Mouse (Mus musculus) forebrain, embryonic 14.5 days (tissue): ENCODE measurements around the gene Phyhd1. TPM values are rescaled to one million over a fixed set of nuclear protein-coding genes. Genes with fewer than 3 reads are reported as not detected.

ENCODE experiments used
- ATAC-seq: fragments of 200-750 bp; cut with Nextera tagmentation; 2 replicates; pipeline ENCODE4 v1.8.0; 2017; ENCODE audit warnings: mild to moderate bottlenecking, moderate library complexity
- DNase-seq: peaks from one replicate; pipeline ENCODE4 v3.0.0-alpha.2; 2015; ENCODE audit warnings: low spot score
- H3K27ac ChIP-seq: fragments of 300-500 bp; sonication (generic); 2 replicates; pipeline ENCODE4 v1.5.1; 2014; ENCODE audit warnings: low read depth, mild to moderate bottlenecking, control low read depth, low read length, moderate library complexity
- H3K27me3 ChIP-seq: fragments of 300-500 bp; sonication (generic); replicated peaks from 2 replicates; pipeline ENCODE4 v1.6.1; 2014; ENCODE audit warnings: low read length, control low read depth, mixed read lengths; ENCODE audit not compliant: control insufficient read depth, insufficient read depth
- H3K36me3 ChIP-seq: fragments of 300-500 bp; sonication (generic); 2 replicates; pipeline ENCODE4 v1.6.1; 2014; ENCODE audit warnings: low read length, control low read depth; ENCODE audit not compliant: control insufficient read depth, insufficient read depth
- H3K4me1 ChIP-seq: fragments of 300-500 bp; sonication (generic); 2 replicates; pipeline ENCODE4 v1.6.1; 2014; ENCODE audit warnings: antibody characterized with exemption, low read length, control low read depth; ENCODE audit not compliant: control insufficient read depth, insufficient read depth
- H3K4me2 ChIP-seq: fragments of 300-500 bp; sonication (generic); 2 replicates; pipeline ENCODE4 v1.6.1; 2014; ENCODE audit warnings: mild to moderate bottlenecking, control low read depth, low read length
- H3K4me3 ChIP-seq: fragments of 300-500 bp; sonication (generic); 2 replicates; pipeline ENCODE4 v1.5.1; 2014; ENCODE audit warnings: low read depth, low read length, control low read depth
- H3K9ac ChIP-seq: fragments of 300-500 bp; sonication (generic); 2 replicates; pipeline ENCODE4 v1.6.1; 2014; ENCODE audit warnings: mild to moderate bottlenecking, low read length, control low read depth, moderate library complexity
- H3K9me3 ChIP-seq: fragments of 300-500 bp; sonication (generic); replicated peaks from 2 replicates; pipeline ENCODE4 v1.6.1; 2016; ENCODE audit warnings: low read length, control low read depth, mixed read lengths; ENCODE audit not compliant: control insufficient read depth
- WGBS: fragments of 180-500 bp; shearing (Covaris S2); extraction: QIAGEN DNeasy Blood & Tissue Kit; methylation state at CpG from one replicate; pipeline ENCODE4 v1.1.7; 2014; 5-methylcytosine and 5-hydroxymethylcytosine counted together
- polyA plus RNA-seq: library from polyadenylated mRNA; unstranded; fragments of >200 nt; fragmentation: Nextera tagmentation; extraction: Ambion mirVana; gene quantifications from 2 replicates; pipeline ENCODE4 v1.2.1, GENCODE M21; 2014

Gene Phyhd1
- polyA plus RNA-seq, 1 experiment from 2014 or later, result 6.6 TPM

GRCm38 (mm10) chr2:30261064-30261736 is 4.8 kb upstream of the Phyhd1 start:
- DNase-seq, result no peak
- H3K27ac ChIP-seq, result no peak overlapping the region
- peaks cover 13% of the 10 kb centered on the region; the same call in 1 of the 2 replicates for H3K4me1 ChIP-seq
- no peaks in the 10 kb centered on the region for H3K27me3 ChIP-seq
- H3K36me3 ChIP-seq, result peaks cover 86% of the 10 kb centered on the region
- H3K4me3 ChIP-seq, result no peak overlapping the region
- H3K4me2 ChIP-seq, result no peak overlapping the region
- no peaks in the 10 kb centered on the region for H3K9me3 ChIP-seq
- ATAC-seq, result no peak
- 90% methylated on average over 4 of the region's 4 CpGs for WGBS
- no peak overlapping the region for H3K9ac ChIP-seq

- no peak overlapping the region for H3K4me2 ChIP-seq
- no peak overlapping the region for H3K4me3 ChIP-seq
- no peaks in the 10 kb centered on the region for H3K27me3 ChIP-seq
- H3K9me3 ChIP-seq, result no peaks in the 10 kb centered on the region
- H3K27ac ChIP-seq, result peak overlapping the region; percentile 21; the same call in 1 of the 2 replicates
- peaks cover 79% of the 10 kb centered on the region for H3K36me3 ChIP-seq
- ATAC-seq (no peak), DNase-seq (no peak)
- WGBS, result 90% methylated on average over 18 of the region's 18 CpGs
- peaks cover 15% of the 10 kb centered on the region; the same call in 1 of the 2 replicates for H3K4me1 ChIP-seq
- H3K9ac ChIP-seq, result no peak overlapping the region
Observed at GRCm38 (mm10) chr2:30261921-30262839, 3.8 kb upstream of the Phyhd1 start.

DNA sequence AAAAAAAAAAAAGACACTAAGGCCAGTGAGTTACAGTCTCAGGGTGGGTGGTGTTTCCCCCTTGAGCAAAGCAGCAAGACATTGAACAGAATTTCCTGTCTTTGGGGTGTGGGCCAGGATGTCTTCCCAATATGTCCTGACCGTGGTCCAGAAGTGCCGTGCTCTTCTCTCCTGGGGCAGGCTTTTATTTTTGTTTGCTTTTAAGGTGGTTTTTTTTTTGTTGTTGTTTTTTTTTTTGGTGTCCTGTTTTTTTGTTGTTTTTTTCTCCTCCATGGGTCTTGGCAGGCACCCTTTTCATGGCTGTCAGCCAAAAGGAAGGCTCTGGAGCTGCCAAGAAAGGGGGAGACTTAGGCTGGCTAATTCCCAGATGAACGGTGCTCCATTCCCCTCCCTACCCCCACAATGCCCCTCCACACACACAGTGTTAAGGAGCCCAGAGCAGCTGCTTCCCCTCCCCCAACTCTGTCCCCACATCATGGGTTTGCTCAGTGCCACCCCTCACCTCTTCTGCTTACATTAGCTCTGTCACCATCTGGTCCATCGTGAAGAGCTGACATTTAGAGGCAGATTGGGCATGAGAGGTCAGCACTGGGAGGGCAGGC is 3.1 kb upstream of the Phyhd1 start:
- Histone ChIP-seq H3K4me2 (no peak overlapping the region), H3K9ac (no peak overlapping the region), H3K4me3 (no peak overlapping the region), H3K36me3 (peaks cover 75% of the 10 kb centered on the region), H3K27ac (peak overlapping the region; percentile 49; the same call in 1 of the 2 replicates), H3K4me1 (peaks cover 15% of the 10 kb centered on the region; the same call in 1 of the 2 replicates), H3K9me3 (no peaks in the 10 kb centered on the region), H3K27me3 (no peaks in the 10 kb centered on the region)
- 16% methylated on average over 4 of the region's 4 CpGs for WGBS
- DNase-seq (peak; percentile 88), ATAC-seq (peak; percentile 83)

DNA sequence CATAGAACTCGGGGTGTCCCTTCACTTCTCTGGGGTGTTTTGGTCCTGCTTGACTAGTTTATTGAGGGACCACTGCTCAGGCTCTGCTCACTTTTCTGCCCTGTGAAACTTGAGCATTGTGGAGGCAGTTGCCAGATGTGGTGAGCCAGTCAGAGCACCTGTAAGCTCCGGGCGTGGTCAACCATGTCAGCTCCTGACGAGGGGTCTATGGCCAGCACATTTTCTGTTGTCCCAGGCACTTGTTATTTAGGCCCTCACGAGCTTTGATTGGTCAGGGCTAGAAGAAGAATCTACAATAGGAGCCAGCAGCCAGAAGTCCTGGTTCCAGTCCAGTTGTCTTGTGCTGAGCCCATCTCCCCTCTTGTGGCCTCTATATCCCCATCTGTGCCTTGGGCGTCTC is 2.2 kb upstream of the Phyhd1 start:
- WGBS, result 94% methylated on average over 6 of the region's 6 CpGs
- no peaks in the 10 kb centered on the region for H3K27me3 ChIP-seq
- ATAC-seq, result no peak
- peaks cover 67% of the 10 kb centered on the region for H3K36me3 ChIP-seq
- DNase-seq, result no peak
- no peak overlapping the region for H3K4me2 ChIP-seq
- H3K4me3 ChIP-seq, result no peak overlapping the region
- no peak overlapping the region for H3K9ac ChIP-seq
- H3K4me1 ChIP-seq, result peaks cover 15% of the 10 kb centered on the region; the same call in 1 of the 2 replicates
- no peaks in the 10 kb centered on the region for H3K9me3 ChIP-seq
- H3K27ac ChIP-seq, result 0 out of 2 replicates have a peak overlapping the region, but pooled peaks have one; percentile 49

DNA sequence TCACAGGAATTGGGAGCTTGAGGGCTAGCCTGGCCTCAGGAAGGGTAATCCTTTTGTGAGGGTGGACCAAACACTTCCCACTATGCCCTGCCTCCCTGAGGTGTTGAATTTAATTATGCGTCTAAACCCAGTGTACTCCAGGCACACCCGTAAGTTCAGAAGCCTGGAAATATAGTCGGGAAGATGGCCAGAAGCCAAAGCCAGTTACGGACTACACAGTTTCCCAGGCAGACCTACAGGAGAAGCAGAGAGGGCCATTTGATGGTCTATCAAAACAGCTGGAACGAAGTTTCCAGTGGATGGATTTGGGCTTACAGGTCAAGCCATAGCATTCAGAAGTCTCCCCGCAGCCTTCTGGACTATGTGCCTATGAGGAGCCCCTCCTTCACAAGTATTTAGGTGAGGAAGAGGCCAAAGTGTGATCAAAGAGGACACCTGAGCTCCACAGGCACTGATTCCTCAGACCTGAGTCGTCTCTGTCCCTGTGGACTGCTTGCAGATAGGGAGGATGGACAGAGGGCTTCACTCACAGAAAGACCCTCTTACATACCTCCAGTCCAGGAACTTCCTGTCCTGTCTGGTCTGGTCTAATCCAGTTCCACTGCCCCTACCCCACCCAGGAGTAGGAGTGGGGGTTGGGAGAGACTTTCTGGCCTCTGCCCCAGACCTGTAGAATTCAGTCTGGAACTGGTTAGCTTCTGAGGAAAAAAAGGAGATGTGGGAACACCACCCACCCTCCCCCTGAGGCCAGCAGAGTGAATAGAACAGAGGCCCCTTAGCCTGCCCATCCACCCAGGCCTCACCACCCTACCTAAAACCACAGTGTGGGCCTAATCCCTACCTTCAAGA is 1.1 kb upstream of the Phyhd1 start:
- ATAC-seq (no peak), DNase-seq (no peak)
- Histone ChIP-seq H3K36me3 (peaks cover 56% of the 10 kb centered on the region), H3K9ac (no peak overlapping the region), H3K27me3 (no peaks in the 10 kb centered on the region), H3K27ac (0 out of 2 replicates have a peak overlapping the region, but pooled peaks have one; percentile 21), H3K4me3 (no peak overlapping the region), H3K4me2 (no peak overlapping the region), H3K4me1 (peaks cover 15% of the 10 kb centered on the region; the same call in 1 of the 2 replicates), H3K9me3 (no peaks in the 10 kb centered on the region)
- WGBS, result 59% methylated on average over 7 of the region's 7 CpGs

GRCm38 (mm10) chr2:30266392-30266941 is 464 bp downstream of the Phyhd1 start:
- H3K27ac ChIP-seq, result peak overlapping the region; percentile 69
- no peaks in the 10 kb centered on the region for H3K27me3 ChIP-seq
- no peak overlapping the region for H3K4me3 ChIP-seq
- H3K4me1 ChIP-seq, result peaks cover 15% of the 10 kb centered on the region; the same call in 1 of the 2 replicates
- H3K36me3 ChIP-seq, result peaks cover 41% of the 10 kb centered on the region
- no peaks in the 10 kb centered on the region for H3K9me3 ChIP-seq
- peak overlapping the region; percentile 29; the same call in 1 of the 2 replicates for H3K9ac ChIP-seq
- DNase-seq (peak; percentile 29), ATAC-seq (no peak)
- 10% methylated on average over 4 of the region's 4 CpGs for WGBS
- H3K4me2 ChIP-seq, result no peak overlapping the region

GRCm38 (mm10) chr2:30267466-30267865 is 1.5 kb downstream of the Phyhd1 start:
- DNase-seq, result no peak
- Histone ChIP-seq H3K36me3 (peaks cover 31% of the 10 kb centered on the region), H3K4me2 (no peak overlapping the region), H3K9ac (no peak overlapping the region), H3K4me1 (peaks cover 13% of the 10 kb centered on the region; the same call in 1 of the 2 replicates), H3K27ac (no peak overlapping the region), H3K9me3 (no peaks in the 10 kb centered on the region), H3K27me3 (no peaks in the 10 kb centered on the region), H3K4me3 (no peak overlapping the region)
- 95% methylated on average over 2 of the region's 2 CpGs for WGBS
- ATAC-seq, result no peak

DNA sequence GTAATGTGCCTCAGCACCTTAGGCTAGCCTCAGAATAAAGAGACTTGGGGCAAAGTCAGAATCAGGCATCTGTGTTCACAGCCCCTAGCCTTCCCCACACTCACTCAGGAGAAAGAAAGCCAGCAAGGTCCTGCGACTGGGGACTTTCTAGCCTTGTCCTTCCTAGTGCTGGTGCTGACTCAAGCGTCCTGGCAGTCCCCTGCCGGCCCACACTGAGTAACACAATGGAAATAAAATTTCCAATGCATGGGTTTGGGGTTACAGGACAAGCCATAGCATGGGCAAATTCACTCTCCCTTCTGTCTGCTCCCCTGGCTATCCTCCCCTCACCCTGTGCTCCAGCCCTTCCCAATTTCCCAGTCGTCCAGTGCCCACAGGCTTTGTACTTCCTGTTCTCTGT is 2.4 kb downstream of the Phyhd1 start:
- no peak for DNase-seq

More for the DNA sequence above, 2.4 kb downstream of the Phyhd1 start:
- Histone ChIP-seq H3K27ac (no peak overlapping the region), H3K4me1 (peaks cover 8% of the 10 kb centered on the region; the same call in 1 of the 2 replicates), H3K9ac (no peak overlapping the region), H3K4me2 (no peak overlapping the region), H3K36me3 (peaks cover 24% of the 10 kb centered on the region), H3K9me3 (no peaks in the 10 kb centered on the region), H3K27me3 (no peaks in the 10 kb centered on the region), H3K4me3 (no peak overlapping the region)
- WGBS, result 58% methylated on average over 4 of the region's 4 CpGs
- no peak for ATAC-seq
